Mouse (Mus musculus): ENCODE results near the gene Pitpna. TPM values are rescaled to one million over a fixed set of nuclear protein-coding genes. Genes with fewer than 3 reads are reported as not detected.

The Pitpna gene
- total RNA-seq, 2 experiments from 2014 or later, result 312 to 321 TPM

DNA sequence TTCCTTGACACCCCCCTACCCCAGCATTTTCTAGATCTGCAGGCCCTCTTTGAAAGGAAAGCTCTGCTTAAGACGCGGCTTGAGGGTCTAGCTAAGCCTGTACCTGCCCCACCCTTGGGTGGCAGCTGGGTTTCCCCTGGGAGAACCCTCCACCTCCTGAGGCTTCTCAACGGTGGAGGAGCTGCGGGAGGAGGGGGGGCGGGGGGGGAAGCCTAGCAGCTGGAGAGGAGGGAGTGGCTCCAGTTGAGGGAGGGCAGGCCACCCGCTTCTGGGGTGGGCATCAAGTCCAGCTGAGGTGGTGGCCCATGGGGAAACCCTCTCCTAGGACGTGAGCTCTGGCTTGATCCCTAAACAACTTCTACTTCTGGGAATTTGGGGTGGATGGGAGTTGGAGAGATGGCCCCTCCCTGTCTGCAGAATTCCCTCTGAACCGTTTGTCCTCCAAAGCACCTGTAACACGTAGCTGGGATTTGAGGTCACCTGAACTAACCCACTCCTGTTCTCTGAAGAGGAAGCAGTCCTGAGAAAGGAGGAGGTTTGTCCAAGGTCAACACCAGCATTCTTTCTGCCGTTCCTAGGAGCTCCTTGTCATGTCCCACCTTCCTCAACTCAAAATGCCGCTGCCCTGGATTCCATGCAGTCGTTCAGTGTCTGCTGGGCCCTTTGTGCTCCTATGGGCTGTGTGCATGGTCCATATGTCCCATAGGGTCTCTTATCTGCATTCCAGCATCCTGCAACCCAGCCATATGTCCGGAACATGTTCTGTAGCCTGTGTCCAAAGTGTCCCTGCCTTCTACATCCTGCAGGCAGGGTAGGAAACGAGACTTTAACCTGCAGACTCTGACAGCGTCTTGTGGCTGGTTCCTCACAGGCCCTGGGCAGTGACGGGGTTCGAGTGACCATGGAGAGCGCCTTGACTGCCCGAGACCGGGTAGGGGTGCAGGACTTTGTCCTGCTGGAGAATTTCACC is 69.0 kb downstream of the Pitpna start:
- DNase-seq (ENCODE audit: low spot score in 2 of 2), result no peak

DNA sequence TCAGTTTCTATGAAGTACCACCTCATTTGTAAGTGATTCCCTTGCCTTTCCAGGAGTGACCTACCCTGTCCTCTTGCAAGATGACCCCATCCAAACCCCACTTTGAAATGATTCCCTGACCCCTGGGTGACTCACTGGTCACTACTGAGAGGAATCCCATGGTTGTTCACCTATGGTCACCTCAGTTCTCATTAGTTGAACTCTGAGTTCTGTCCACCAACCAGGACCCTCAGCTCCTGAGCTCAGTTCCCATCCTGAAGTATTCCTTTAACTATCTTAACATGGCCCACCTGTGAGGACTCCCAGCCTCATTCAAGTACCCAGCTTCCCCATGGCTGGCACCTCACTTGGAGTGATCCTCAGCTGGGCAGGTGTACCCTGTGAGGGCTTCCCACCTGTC is 69.9 kb downstream of the Pitpna start:
- DNase-seq (ENCODE audit: low spot score in 2 of 2), result no peak

DNA sequence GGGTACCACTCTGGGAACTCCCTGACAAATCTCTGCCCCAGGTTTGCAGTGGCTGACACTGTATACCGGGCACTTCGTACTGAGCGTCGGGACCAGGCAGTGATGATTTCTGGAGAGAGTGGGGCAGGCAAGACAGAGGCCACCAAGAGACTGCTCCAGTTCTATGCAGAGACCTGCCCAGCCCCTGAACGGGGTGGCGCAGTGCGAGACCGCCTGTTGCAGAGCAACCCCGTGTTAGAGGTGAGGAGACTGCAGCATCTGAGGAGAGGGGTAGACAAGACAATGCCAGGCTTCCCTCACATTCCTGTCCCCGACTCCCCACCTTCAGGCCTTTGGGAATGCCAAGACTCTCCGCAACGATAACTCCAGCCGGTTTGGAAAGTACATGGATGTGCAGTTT is 70.4 kb downstream of the Pitpna start:
- DNase-seq (ENCODE audit: low spot score in 2 of 2), result no peak

DNA sequence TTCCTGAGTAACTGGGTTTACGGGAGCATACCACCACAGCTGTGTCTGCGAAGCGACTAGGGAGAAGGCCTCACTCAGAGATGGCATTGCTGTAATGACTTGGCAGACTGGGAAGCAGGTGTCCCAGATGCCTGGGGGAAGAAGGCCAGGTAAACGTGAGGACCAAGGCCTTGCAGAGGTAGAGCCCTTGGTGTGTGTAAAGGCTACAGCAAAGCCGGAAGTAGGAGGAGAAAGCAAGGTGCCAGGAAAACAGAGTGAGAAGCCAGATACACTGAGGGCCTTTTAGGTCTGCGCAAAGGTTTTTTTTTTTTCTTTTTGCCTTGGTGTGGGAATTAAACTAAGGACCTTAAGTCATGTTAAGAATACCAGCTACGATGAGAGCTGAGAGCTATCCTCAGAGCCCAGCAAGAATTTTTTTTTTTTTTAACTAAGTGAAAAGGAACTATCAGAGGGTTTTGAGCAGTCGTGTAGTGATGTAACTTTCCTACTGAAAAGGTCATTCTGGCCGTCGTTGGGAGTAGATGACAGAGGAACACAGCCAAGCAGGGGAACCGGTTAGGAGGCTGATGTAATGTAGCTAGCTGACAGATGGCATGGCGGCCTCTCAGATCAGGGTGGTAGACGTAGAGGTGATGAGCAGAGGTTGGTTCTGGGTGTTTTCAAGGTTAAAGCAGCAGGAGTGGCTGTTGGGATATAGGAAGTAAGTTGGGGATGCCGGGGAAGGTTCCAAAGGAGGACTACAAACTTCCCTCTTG is 71.3 kb downstream of the Pitpna start:
- DNase-seq (ENCODE audit: low spot score in 2 of 2), result no peak

DNA sequence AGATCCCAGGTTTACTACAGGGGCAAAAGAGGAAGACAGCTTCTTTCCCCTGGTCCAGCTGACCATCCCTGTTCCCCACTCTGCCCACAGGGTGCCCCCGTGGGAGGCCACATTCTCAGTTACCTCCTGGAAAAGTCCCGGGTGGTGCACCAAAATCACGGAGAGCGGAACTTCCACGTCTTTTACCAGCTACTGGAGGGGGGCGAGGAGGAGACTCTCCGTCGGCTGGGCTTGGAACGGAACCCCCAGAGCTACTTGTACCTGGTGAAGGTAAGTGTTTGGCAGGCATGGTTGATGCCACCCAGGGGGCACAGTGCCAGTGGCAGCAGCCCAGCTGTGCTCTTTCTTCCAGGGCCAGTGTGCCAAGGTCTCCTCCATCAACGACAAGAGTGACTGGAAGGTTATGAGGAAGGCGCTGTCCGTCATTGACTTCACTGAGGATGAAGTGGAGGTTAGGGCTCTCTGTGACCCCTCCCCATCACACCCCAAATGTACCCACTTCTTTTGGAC is 72.2 kb downstream of the Pitpna start:
- DNase-seq (ENCODE audit: low spot score in 2 of 2), result no peak

DNA sequence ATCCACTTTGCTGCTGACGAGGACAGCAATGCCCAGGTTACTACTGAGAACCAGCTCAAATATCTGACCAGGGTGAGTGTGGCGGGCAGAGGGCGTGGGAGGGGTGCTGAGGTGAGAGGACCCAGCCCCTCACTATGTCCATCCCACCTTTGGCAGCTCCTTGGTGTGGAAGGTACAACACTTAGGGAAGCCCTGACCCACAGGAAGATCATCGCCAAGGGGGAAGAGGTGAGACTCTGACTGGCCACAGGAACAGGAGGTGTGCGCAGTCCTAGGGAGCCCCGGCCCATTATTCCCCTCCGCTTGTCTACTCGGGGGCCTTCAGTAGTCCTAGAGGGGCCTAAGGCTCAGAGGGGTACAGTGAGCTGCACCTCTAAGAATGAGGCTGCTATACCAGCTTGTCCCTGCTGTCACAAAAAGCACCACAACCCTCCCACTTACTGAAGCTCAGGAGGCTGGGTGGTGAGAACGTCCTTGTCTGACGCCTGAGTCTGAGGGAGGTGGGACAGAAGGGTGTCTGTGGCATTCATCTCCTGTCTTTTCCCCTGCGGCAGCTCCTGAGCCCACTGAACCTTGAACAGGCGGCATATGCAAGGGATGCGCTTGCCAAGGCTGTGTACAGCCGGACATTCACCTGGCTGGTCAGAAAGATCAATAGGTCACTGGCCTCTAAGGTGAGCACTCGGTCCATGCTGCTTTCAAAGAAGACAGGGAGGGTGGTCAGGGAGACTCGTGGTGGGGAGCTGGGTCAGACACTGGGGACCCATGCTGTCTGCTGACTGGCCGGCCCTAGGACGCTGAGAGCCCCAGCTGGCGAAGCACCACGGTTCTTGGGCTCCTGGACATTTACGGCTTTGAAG is 73.3 kb downstream of the Pitpna start:
- no peak for DNase-seq (ENCODE audit: low spot score in 2 of 2)

DNA sequence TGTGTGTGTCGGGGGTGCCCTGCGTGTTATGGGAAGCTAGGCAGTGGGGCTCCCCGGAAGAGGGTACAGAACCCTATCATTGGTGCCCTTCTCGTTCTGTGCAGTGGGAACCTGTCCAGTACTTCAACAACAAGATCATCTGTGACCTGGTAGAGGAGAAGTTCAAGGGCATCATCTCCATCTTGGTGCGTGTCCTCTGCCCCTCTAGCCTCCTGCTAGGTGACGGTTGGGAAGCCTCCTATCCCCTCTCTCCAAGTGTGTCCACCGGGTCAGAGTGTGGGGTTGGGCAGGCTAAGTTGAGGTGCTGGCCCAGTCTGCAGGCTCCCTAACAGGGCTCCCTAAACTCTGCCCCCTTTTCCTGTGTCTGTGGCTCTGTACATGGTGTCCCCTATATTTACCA is 74.2 kb downstream of the Pitpna start:
- no peak for DNase-seq (ENCODE audit: low spot score in 2 of 2)

DNA sequence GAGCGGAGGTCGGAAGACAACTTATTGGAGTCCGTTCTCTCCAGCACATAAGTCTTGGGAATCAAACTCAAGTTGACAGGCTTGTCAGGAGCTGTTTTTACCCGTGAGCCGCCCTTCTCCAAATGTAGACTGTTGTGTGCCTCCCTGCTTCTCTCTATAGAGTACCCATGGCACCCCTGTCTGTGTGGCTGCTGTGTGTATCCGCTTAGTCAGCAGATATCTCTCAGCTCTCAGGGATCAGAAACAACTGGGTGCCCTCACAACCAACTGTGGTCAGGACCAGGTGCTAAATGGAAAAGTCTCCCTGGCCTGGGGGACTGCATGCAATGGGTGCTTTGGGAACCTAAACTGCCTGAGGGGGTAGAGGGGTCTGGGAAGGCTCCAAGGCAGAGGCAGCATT is 78.4 kb downstream of the Pitpna start:
- no peak for DNase-seq (ENCODE audit: low spot score in 2 of 2)

DNA sequence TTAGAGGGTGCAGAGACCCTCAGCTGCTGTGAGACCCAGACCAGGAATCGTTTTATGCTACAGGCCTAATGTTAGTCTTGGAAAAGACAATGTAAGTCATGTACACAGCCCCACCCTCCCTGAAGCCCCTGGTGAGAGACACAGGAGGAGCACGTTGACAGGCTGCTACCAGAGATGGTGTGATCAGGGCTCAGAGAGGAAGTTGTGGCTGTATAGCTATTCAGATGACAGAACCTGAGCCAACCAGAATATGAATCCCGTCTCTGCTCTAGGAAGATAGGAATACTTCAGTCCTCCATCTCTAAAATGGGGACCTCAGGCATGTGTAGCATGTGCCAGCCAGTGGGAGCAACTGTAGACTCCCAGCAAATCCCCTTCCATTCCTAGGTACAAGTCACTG is 80.7 kb downstream of the Pitpna start:
- DNase-seq (ENCODE audit: low spot score in 2 of 2), result no peak

DNA sequence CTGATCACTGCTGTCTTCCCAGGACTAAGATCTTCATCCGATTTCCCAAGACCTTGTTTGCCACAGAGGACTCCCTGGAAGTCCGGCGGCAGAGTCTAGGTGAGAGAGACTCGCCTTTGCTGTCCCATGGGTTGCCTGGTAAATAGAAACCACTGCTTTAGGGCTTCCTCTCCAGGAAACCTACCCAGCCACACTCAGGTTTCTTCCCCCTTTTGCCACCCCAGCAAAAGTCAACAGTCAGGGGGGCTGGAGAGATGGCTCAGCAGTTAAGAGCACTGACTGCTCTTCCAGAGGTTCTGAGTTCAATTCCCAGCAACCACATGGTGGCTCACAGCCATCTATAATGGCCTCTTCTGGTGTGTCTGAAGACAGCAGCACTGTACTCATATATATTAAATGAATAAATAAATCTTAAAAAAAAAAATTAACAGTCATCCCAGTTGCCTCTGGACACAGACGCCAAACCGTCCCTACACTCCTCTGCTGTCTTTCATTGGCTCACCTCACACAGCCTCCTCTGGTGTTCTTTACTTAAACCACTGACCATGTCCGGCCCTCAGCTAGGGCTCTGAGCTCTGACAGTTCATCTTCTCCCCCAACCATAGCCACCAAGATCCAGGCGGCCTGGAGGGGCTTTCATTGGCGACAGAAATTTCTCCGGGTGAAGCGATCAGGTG is 81.4 kb downstream of the Pitpna start:
- DNase-seq (ENCODE audit: low spot score in 2 of 2), result no peak

DNA sequence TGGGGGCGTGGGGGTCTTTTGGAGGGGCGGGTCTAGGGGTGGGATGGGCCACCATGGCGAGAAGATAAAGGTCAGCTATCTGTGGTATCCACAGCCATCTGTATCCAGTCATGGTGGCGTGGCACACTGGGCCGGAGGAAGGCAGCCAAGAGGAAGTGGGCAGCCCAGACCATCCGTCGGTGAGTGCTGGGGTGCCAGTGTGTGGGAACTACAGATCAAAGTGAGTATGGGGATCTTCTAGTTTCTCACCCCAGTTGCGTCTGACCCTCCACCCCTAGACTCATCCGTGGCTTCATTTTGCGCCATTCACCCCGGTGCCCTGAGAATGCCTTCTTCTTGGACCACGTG is 81.9 kb downstream of the Pitpna start:
- no peak for DNase-seq (ENCODE audit: low spot score in 2 of 2)

DNA sequence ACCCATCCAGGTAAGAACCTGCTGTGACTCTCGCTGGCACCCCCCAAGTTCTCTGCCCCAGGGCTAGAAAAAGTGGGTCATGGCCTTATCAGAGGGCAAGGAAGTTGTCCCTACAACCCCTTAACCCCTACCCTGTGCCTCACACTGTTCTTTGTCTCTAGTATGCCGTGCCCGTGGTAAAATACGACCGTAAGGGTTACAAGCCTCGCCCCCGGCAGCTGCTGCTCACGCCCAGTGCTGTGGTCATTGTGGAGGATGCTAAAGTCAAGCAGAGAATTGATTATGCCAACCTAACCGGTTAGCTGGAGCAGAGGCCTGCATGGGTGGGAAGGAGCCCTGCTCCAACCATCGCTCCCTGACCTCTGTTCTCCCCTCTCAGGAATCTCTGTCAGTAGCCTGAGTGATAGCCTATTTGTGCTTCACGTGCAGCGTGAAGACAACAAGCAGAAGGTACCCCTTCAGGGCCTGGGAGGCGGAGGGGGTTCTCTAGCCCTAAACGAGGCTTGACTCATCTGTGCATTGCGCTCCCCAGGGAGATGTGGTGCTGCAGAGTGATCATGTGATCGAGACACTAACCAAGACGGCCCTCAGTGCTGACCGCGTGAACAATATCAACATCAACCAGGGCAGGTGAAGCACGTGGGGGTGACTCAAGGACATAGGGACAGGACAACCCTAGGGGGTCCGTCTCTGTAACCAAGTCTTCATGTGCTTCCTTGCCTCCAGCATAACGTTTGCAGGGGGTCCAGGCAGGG is 83.7 kb downstream of the Pitpna start:
- DNase-seq (ENCODE audit: low spot score in 2 of 2), result no peak

DNA sequence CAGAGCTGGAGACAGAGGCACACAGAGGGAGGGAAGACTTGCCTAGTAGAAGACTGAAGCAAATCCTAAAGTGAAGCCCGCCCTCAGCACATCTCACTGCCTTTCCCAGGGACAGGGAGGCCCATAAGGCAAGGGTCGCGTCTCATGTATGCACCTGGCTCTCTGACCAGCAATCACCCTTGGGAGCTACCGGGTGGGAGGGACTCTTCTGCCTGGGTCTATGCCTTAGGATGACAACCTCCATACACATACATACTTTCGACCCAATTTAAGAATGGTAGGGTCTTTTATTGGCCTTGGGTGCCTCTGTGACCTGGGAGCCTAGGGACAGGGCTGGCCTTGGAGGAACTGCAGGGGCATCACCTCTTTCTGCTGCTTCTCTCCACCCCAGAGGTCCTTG is 85.5 kb downstream of the Pitpna start:
- DNase-seq (ENCODE audit: low spot score in 2 of 2), result no peak

DNA sequence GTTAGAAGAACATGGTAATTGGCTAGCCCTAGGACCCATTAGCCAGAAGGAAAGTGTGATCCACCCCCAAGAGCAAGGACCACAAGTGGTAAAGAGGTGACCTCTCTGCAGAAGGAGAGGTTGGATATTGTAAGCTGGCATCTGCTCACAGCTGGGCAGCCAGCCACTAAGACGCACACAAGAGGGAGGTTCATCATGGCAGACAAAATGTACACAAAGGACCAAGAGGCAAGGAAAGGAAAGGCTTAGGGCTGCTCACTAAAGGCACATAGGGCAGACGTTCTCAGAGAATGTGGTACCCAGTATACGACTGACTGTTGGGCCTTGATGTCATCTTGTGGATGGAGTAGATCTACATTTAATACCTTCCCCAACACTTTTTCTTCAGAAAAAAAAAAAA is 87.0 kb downstream of the Pitpna start:
- no peak for DNase-seq (ENCODE audit: low spot score in 2 of 2)

DNA sequence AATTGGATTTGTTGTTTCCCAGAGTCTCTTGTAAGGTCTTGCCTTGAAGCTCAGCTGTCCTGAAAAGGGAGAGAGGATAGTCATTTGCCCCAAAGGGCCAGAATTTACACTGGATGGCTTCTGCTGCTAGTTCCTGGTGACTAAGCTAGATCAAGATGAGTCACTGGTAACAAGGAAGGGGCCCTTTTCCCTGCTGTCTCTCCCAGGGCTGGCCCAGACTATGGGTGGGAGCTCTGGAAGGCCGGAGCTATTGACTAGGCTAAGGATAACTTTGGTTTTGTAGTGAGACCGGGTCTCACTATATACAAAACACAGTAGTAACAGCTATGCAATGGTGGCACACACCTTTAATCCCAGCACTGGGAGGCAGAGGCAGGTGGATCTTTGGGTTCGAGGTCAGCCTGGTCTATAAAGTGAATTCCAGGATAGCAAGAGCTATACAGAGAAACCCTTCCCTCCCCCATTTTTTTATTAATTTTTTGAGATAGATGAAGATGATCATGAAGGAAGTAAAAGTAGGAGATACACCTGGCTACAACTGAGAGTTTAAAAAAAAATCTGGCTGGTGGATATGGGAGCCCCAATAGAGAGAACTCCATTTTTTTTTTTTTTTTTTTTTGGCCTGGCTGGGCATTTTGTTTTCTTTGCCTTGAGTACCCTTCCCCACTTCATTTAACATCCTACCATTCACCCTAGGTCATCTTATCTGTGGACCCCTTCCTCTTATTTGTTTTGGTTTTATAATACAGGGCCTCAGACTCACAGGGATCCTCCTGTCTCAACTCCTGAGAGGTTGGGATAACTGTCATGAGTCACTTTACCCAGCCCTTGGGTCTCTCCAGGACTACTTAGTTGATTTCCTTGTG is 90.2 kb downstream of the Pitpna start:
- no peak for DNase-seq (ENCODE audit: low spot score in 2 of 2)
